Mouse (Mus musculus) heart, adult 2 months (tissue): ENCODE results near the gene Ndufs2. TPM values are rescaled to one million over a fixed set of nuclear protein-coding genes. Genes with fewer than 3 reads are reported as not detected.

Experiments
- DNase-seq, 2 experiments: peaks; one replicate each; pipeline ENCODE4 v3.0.0; 2021
- H3K27ac ChIP-seq: fragments of 200-600 bp; 2 replicates; pipeline ENCODE4 v1.8.1; 2022
- H3K27me3 ChIP-seq: fragments of 200-500 bp; 2 replicates; pipeline ENCODE4 v1.6.1; 2012; ENCODE audit warnings: mild to moderate bottlenecking, low read length, inconsistent platforms, mixed read lengths; ENCODE audit not compliant: control insufficient read depth, insufficient read depth
- H3K36me3 ChIP-seq: fragments of 200-500 bp; 2 replicates; pipeline ENCODE4 v1.6.1; 2012; ENCODE audit warnings: low read length, inconsistent platforms; ENCODE audit not compliant: control insufficient read depth, insufficient read depth
- H3K4me1 ChIP-seq: fragments of 200-500 bp; 2 replicates; pipeline ENCODE4 v1.6.1; 2011; ENCODE audit warnings: low read length; ENCODE audit not compliant: control insufficient read depth, insufficient read depth
- H3K4me3 ChIP-seq: fragments of 200-600 bp; 2 replicates; pipeline ENCODE4 v1.8.1; 2022
- H3K79me2 ChIP-seq: fragments of 200-500 bp; replicated peaks from 2 replicates; pipeline ENCODE4 v1.6.1; 2012; ENCODE audit warnings: mild to moderate bottlenecking, inconsistent platforms, low read length, moderate library complexity, mixed read lengths; ENCODE audit not compliant: control insufficient read depth, insufficient read depth
- H3K9ac ChIP-seq: fragments of 200-500 bp; 2 replicates; pipeline ENCODE4 v1.6.1; 2012; ENCODE audit warnings: low read depth, mild to moderate bottlenecking, control low read depth, inconsistent platforms, low read length, mixed read lengths
- CTCF ChIP-seq: fragments of 200-600 bp; IDR thresholded peaks from 2 replicates; pipeline ENCODE4 v1.8.1; 2022; ENCODE audit warnings: antibody characterized with exemption, mild to moderate bottlenecking, moderate library complexity
- EP300 ChIP-seq: fragments of 200-500 bp; IDR thresholded peaks from 2 replicates; pipeline ENCODE4 v1.6.1; 2011; ENCODE audit warnings: low read depth, low read length, control low read depth; ENCODE audit not compliant: insufficient read depth
- POLR2A ChIP-seq: fragments of 200-500 bp; IDR thresholded peaks from 2 replicates; pipeline ENCODE4 v1.6.1; 2011; ENCODE audit warnings: mild to moderate bottlenecking, low read depth, low read length, control low read depth; ENCODE audit not compliant: insufficient read depth
- WGBS: fragments of 180-500 bp; shearing (Covaris S2); methylation state at CpG from one replicate; pipeline ENCODE4 v1.1.7; 2018; 5-methylcytosine and 5-hydroxymethylcytosine counted together
- intact Hi-C: fragments of 180-260 bp; cut with DNase I; formaldehyde crosslinking; loops from one replicate; pipeline ENCODE4 v1.15.1; 2025
- polyA plus RNA-seq: library from polyadenylated mRNA; depleted of rRNA; stranded (reverse); fragments of >200 nt; gene quantifications from 2 replicates; pipeline ENCODE4 v1.2.3, GENCODE M21; 2012; rRNA removed
- total RNA-seq, 2 experiments: library from RNA; stranded (reverse); gene quantifications; 2 replicates each; pipeline ENCODE4 v1.2.3; 2021

Gene Ndufs2
- total and polyA plus RNA-seq, 3 experiments = 997 to 1,610 (median 1,369) TPM

- TF ChIP-seq EP300 (no peak), CTCF (no peak), POLR2A (no peak)
- no peak for DNase-seq
- Histone ChIP-seq H3K27ac (peak overlapping the region; percentile 82), H3K9ac (no peak overlapping the region), H3K27me3 (0 out of 2 replicates have a peak, but pooled peaks cover under 1% of the 10 kb centered on the region), H3K4me1 (peaks cover 16% of the 10 kb centered on the region), H3K4me3 (no peak overlapping the region), H3K79me2 (peaks cover 3% of the 10 kb centered on the region; the same call in 1 of the 2 replicates), H3K36me3 (peaks cover 2% of the 10 kb centered on the region; the same call in 1 of the 2 replicates)
- intact Hi-C loops = no loop called here
- WGBS = 96% methylated on average over 9 of the region's 9 CpGs
These were observed 60.4 kb downstream of the Ndufs2 start for GRCm38 (mm10) chr1:171190832-171191231.

DNA sequence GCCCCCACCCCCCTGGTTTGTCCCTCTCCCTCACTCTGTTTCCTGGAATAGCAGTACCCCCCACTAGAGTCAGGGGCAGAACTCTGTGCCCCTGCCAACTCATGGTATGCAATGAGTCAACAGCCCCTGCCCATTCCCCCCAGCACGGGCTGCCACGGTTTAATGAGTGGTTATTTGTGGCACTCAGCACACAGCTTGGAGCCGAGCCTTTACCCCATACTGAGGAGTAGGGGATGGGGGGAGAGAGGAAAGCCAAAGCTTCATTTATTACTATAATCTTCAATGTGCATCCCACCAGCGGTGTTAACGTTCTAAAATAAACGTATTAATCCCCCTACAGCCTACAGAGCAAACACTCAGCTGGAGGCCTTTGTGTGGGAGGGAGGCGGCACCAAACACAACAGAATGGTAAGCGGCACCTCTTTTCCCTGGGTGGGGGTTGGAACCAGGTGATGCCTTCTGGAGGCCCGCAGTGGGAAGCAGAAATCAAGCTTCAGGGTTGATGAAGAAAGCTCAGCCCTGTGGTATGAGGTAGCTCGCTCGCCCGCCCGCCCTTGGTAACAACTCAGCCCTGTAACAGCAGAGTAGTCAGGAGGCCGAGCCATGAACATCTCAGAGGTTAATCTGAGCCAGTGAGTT, 61.6 kb downstream of the Ndufs2 start:
- 0 out of 2 replicates have a peak overlapping the region, but pooled peaks have one; percentile 1 for H3K4me3 ChIP-seq
- peaks cover 2% of the 10 kb centered on the region; the same call in 1 of the 2 replicates for H3K36me3 ChIP-seq
- no peaks in the 10 kb centered on the region for H3K27me3 ChIP-seq
- TF ChIP-seq EP300 (0 out of 2 replicates have a peak, but pooled peaks have one; percentile 23), CTCF (no peak)
- peak; percentile 20 to 38 for DNase-seq
- H3K79me2 ChIP-seq = peaks cover 2% of the 10 kb centered on the region; the same call in 1 of the 2 replicates
- intact Hi-C loops = no loop called here
- peaks cover 22% of the 10 kb centered on the region for H3K4me1 ChIP-seq
- 56% methylated on average over 14 of the region's 14 CpGs for WGBS
- peak overlapping the region; percentile 82 for H3K27ac ChIP-seq
- peak overlapping the region; percentile 66 for H3K9ac ChIP-seq

- no peak overlapping the region for H3K4me3 ChIP-seq
- WGBS = 8% methylated on average over 8 of the region's 8 CpGs
- peaks cover 2% of the 10 kb centered on the region; the same call in 1 of the 2 replicates for H3K79me2 ChIP-seq
- H3K27ac ChIP-seq = peak overlapping the region; percentile 82
- H3K9ac ChIP-seq = peak overlapping the region; percentile 66; the same call in 1 of the 2 replicates
- DNase-seq = peak in 1 of 2 experiments; percentile 40
- H3K36me3 ChIP-seq = peaks cover 2% of the 10 kb centered on the region; the same call in 1 of the 2 replicates
- H3K27me3 ChIP-seq = no peaks in the 10 kb centered on the region
- no peak for TF ChIP-seq EP300
- no peak for TF ChIP-seq POLR2A
- no peak for TF ChIP-seq CTCF
- intact Hi-C loops = no loop called here
- H3K4me1 ChIP-seq = peaks cover 22% of the 10 kb centered on the region
These were observed 62.1 kb downstream of the Ndufs2 start for GRCm38 (mm10) chr1:171189046-171189445.

- DNase-seq = no peak
- Histone ChIP-seq H3K4me3 (no peak overlapping the region), H3K9ac (no peak overlapping the region), H3K4me1 (peaks cover 24% of the 10 kb centered on the region), H3K79me2 (peaks cover 2% of the 10 kb centered on the region; the same call in 1 of the 2 replicates), H3K27ac (peak overlapping the region; percentile 82), H3K36me3 (peaks cover 2% of the 10 kb centered on the region; the same call in 1 of the 2 replicates), H3K27me3 (no peaks in the 10 kb centered on the region)
- intact Hi-C loops = no loop called here
- TF ChIP-seq EP300 = no peak
- TF ChIP-seq POLR2A = no peak
- no peak for TF ChIP-seq CTCF
- WGBS = 62% methylated on average over 13 of the region's 13 CpGs
These were observed 63.1 kb downstream of the Ndufs2 start for GRCm38 (mm10) chr1:171187851-171188700.

DNA sequence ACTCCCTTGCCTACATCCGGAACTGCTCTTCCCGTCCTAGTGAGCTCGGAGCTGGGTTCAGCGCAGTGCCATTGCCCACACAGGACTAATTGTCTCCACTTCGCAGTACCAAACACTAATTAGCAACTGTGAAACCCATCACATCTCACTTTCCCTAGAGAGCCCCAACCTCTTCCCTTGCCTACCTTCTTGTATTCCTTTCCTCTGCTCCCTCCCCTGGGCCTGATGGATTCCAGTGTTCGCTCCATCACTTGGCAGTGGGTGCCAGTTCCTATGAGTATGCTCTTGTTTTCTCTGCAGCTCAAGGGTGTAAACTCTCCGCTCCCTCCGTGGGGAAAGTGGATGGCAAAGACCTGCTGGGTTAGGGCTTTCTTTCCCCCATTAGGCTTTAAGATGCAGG, 65.5 kb downstream of the Ndufs2 start:
- no peak for DNase-seq
- Histone ChIP-seq H3K79me2 (peaks cover 2% of the 10 kb centered on the region; the same call in 1 of the 2 replicates), H3K27me3 (no peaks in the 10 kb centered on the region), H3K4me1 (peaks cover 25% of the 10 kb centered on the region), H3K4me3 (no peak overlapping the region), H3K9ac (no peak overlapping the region), H3K27ac (peak overlapping the region; percentile 93), H3K36me3 (peaks cover 2% of the 10 kb centered on the region; the same call in 1 of the 2 replicates)
- intact Hi-C loops = no loop called here
- TF ChIP-seq CTCF = no peak
- no peak for TF ChIP-seq EP300
- 63% methylated on average over 8 of the region's 8 CpGs for WGBS

Other genes with a start within 250 kb of the Ndufs2 start
- gene Fcgr4, start 232.5 kb downstream of the Ndufs2 start, total RNA-seq = 1 to 10 TPM in 1 of 2 experiments, under 1 TPM in 1; 0.70 to 1.2 TPM
- 0.79 and 1.4 TPM in 2 replicates for gene Fcgr4, start 232.5 kb downstream of the Ndufs2 start, polyA plus RNA-seq
- gene Fcgr3, start 186.5 kb downstream of the Ndufs2 start, total RNA-seq = 10 to 100 TPM; 12.1 to 12.7 TPM
- 11.5 and 12.6 TPM in 2 replicates for gene Fcgr3, start 186.5 kb downstream of the Ndufs2 start, polyA plus RNA-seq
- under 1 TPM; 0.89 to 0.98 TPM for gene Cfap126, start 137.5 kb downstream of the Ndufs2 start, total RNA-seq
- gene Cfap126, start 137.5 kb downstream of the Ndufs2 start, polyA plus RNA-seq = 2.1 and 6.3 TPM in 2 replicates
- 1,000 to 10,000 TPM; 1,087 to 1,288 TPM for gene Sdhc, start 100.8 kb downstream of the Ndufs2 start, total RNA-seq
- 1,025 and 1,670 TPM in 2 replicates for gene Sdhc, start 100.8 kb downstream of the Ndufs2 start, polyA plus RNA-seq
- gene Mpz, start 100.7 kb downstream of the Ndufs2 start, total RNA-seq = under 1 TPM in 1 of 2 experiments, not detected in 1; 0.39 TPM
- gene Mpz, start 100.7 kb downstream of the Ndufs2 start, polyA plus RNA-seq = 3.2 and 8.0 TPM in 2 replicates
- gene Pcp4l1, start 55.1 kb downstream of the Ndufs2 start, total RNA-seq = 100 to 1,000 TPM; 255 to 283 TPM
- 165 and 190 TPM in 2 replicates for gene Pcp4l1, start 55.1 kb downstream of the Ndufs2 start, polyA plus RNA-seq
- not detected for gene Nr1i3, start 37.4 kb downstream of the Ndufs2 start, total RNA-seq
- gene Nr1i3, start 37.4 kb downstream of the Ndufs2 start, polyA plus RNA-seq = 0.12 TPM in 1 of 2 replicates, not detected in the other
- gene Tomm40l, start 28.9 kb downstream of the Ndufs2 start, total RNA-seq = 10 to 100 TPM; 79.8 to 81.6 TPM
- gene Tomm40l, start 28.9 kb downstream of the Ndufs2 start, polyA plus RNA-seq = 63.9 and 83.2 TPM in 2 replicates
- 1 to 10 TPM; 2.1 to 2.2 TPM for gene Apoa2, start 26.3 kb downstream of the Ndufs2 start, total RNA-seq
- gene Apoa2, start 26.3 kb downstream of the Ndufs2 start, polyA plus RNA-seq = 3.9 and 15.3 TPM in 2 replicates
- gene Fcer1g, start 17.0 kb downstream of the Ndufs2 start, total RNA-seq = 10 to 100 TPM; 12.4 to 15.3 TPM
- 32.7 and 50.8 TPM in 2 replicates for gene Fcer1g, start 17.0 kb downstream of the Ndufs2 start, polyA plus RNA-seq
- gene Adamts4, start 967 bp downstream of the Ndufs2 start, total RNA-seq = 1 to 10 TPM in 1 of 2 experiments, under 1 TPM in 1; 0.29 to 1.5 TPM
- 0.92 and 0.94 TPM in 2 replicates for gene Adamts4, start 967 bp downstream of the Ndufs2 start, polyA plus RNA-seq
- gene B4galt3, start 18.9 kb upstream of the Ndufs2 start, total RNA-seq = 10 to 100 TPM; 16.4 to 17.4 TPM
- 41.9 and 45.7 TPM in 2 replicates for gene B4galt3, start 18.9 kb upstream of the Ndufs2 start, polyA plus RNA-seq
- gene Ppox, start 29.8 kb upstream of the Ndufs2 start, total RNA-seq = 10 to 100 TPM in 1 of 2 experiments, 1 to 10 TPM in 1; 9.7 to 12.0 TPM
- gene Ppox, start 29.8 kb upstream of the Ndufs2 start, polyA plus RNA-seq = 31.4 and 33.1 TPM in 2 replicates
- gene Usp21, start 36.6 kb upstream of the Ndufs2 start, total RNA-seq = 10 to 100 TPM; 19.9 to 20.1 TPM
- gene Usp21, start 36.6 kb upstream of the Ndufs2 start, polyA plus RNA-seq = 31.7 and 37.9 TPM in 2 replicates
- 10 to 100 TPM; 80.5 to 93.5 TPM for gene Ufc1, start 43.6 kb upstream of the Ndufs2 start, total RNA-seq
- 29.7 and 37.7 TPM in 2 replicates for gene Ufc1, start 43.6 kb upstream of the Ndufs2 start, polyA plus RNA-seq
- 10 to 100 TPM; 20.8 to 22.9 TPM for gene Dedd, start 77.8 kb upstream of the Ndufs2 start, total RNA-seq
- 28.8 and 33.0 TPM in 2 replicates for gene Dedd, start 77.8 kb upstream of the Ndufs2 start, polyA plus RNA-seq
- gene Nit1, start 94.3 kb upstream of the Ndufs2 start, total RNA-seq = 10 to 100 TPM; 25.9 to 32.7 TPM
- 40.1 and 41.3 TPM in 2 replicates for gene Nit1, start 94.3 kb upstream of the Ndufs2 start, polyA plus RNA-seq
- gene Pfdn2, start 94.3 kb upstream of the Ndufs2 start, total RNA-seq = 10 to 100 TPM; 68.3 to 97.4 TPM
- 25.4 and 29.8 TPM in 2 replicates for gene Pfdn2, start 94.3 kb upstream of the Ndufs2 start, polyA plus RNA-seq
- gene Klhdc9, start 109.4 kb upstream of the Ndufs2 start, total RNA-seq = under 1 TPM in 1 of 2 experiments, not detected in 1; 0.16 TPM
- 0.20 and 0.25 TPM in 2 replicates for gene Klhdc9, start 109.4 kb upstream of the Ndufs2 start, polyA plus RNA-seq
- gene Nectin4, start 118.7 kb upstream of the Ndufs2 start, total RNA-seq = under 1 TPM; 0.13 to 0.23 TPM
- 0.21 and 0.29 TPM in 2 replicates for gene Nectin4, start 118.7 kb upstream of the Ndufs2 start, polyA plus RNA-seq
- gene Arhgap30, start 137.6 kb upstream of the Ndufs2 start, total RNA-seq = 1 to 10 TPM; 2.3 to 2.4 TPM
- 2.6 and 3.2 TPM in 2 replicates for gene Arhgap30, start 137.6 kb upstream of the Ndufs2 start, polyA plus RNA-seq
- gene Usf1, start 159.9 kb upstream of the Ndufs2 start, total RNA-seq = 10 to 100 TPM; 38.4 to 46.6 TPM
- gene Usf1, start 159.9 kb upstream of the Ndufs2 start, polyA plus RNA-seq = 47.8 and 64.2 TPM in 2 replicates
- 1 to 10 TPM; 1.3 to 1.8 TPM for gene Tstd1, start 167.5 kb upstream of the Ndufs2 start, total RNA-seq
- gene Tstd1, start 167.5 kb upstream of the Ndufs2 start, polyA plus RNA-seq = 2.2 and 3.1 TPM in 2 replicates
- 10 to 100 TPM; 32.9 to 36.1 TPM for gene F11r, start 186.1 kb upstream of the Ndufs2 start, total RNA-seq
- gene F11r, start 186.1 kb upstream of the Ndufs2 start, polyA plus RNA-seq = 47.5 and 58.3 TPM in 2 replicates